Mouse (Mus musculus): Measurements from ENCODE around the gene Coro1a. TPM values are rescaled to one million over a fixed set of nuclear protein-coding genes. Genes with fewer than 3 reads are reported as not detected.
"Not testable (repeated sequence)": the region's sequence is repeated elsewhere in the genome, so short reads cannot be mapped to it uniquely, and the experiment has no call there.

Coro1a gene
- polyA plus RNA-seq, 1 experiment from 2014 or later, result 120 TPM

- Histone ChIP-seq H3K36me3 (peaks cover 46% of the 10 kb centered on the region), H3K4me2 (peak within 1 kb of the TSS; percentile 95), H3K4me1 (peaks cover 50% of the 10 kb centered on the region), H3K27me3 (replicated peaks) (no peaks in the 10 kb centered on the region), H3K27ac (replicated peaks) (peak within 1 kb of the TSS; percentile 97), H3K9me3 (replicated peaks) (no peaks in the 10 kb centered on the region), H3K9ac (replicated peaks) (peak within 1 kb of the TSS; percentile 97), H3K4me3 (replicated peaks) (peak within 1 kb of the TSS; percentile 88)
- peak; percentile 96 for ATAC-seq (ENCODE audit: low FRiP score)
- 0% methylated on average over 40 of the region's 40 CpGs for WGBS
Observed at GRCm38 (mm10) chr7:126695631-126696207, 11.9 kb downstream of the Coro1a start, which contains the start of gene Slx1b. Gene Slx1b, minus strand, starts transcription at chr7:126695784.

- Histone ChIP-seq H3K27ac (replicated peaks) (peak within 1 kb of the TSS; percentile 97), H3K27me3 (replicated peaks) (no peaks in the 10 kb centered on the region), H3K4me1 (peaks cover 45% of the 10 kb centered on the region), H3K9ac (replicated peaks) (peak within 1 kb of the TSS; percentile 97), H3K36me3 (peaks cover 43% of the 10 kb centered on the region), H3K4me3 (replicated peaks) (peak within 1 kb of the TSS; percentile 88), H3K4me2 (peak within 1 kb of the TSS; percentile 95), H3K9me3 (replicated peaks) (no peaks in the 10 kb centered on the region)
- ATAC-seq (ENCODE audit: low FRiP score), result peak; percentile 49
- under 1% methylated on average over 31 of the region's 31 CpGs for WGBS
Observed at GRCm38 (mm10) chr7:126695210-126695611, 12.4 kb downstream of the Coro1a start, which contains the start of gene Bola2. Gene Bola2, plus strand, starts transcription at chr7:126695401.

- peak overlapping the region; percentile 97 for H3K9ac ChIP-seq (replicated peaks)
- peaks cover 42% of the 10 kb centered on the region for H3K4me1 ChIP-seq
- no peak for ATAC-seq (ENCODE audit: low FRiP score)
- no peaks in the 10 kb centered on the region for H3K9me3 ChIP-seq (replicated peaks)
- peak overlapping the region; percentile 97 for H3K27ac ChIP-seq (replicated peaks)
- no peaks in the 10 kb centered on the region for H3K27me3 ChIP-seq (replicated peaks)
- H3K4me2 ChIP-seq, result peak overlapping the region; percentile 95
- peak overlapping the region; percentile 88 for H3K4me3 ChIP-seq (replicated peaks)
- peaks cover 37% of the 10 kb centered on the region for H3K36me3 ChIP-seq
- 14% methylated on average over 10 of the region's 10 CpGs for WGBS
Observed at GRCm38 (mm10) chr7:126694441-126695051, 13.0 kb downstream of the Coro1a start.

GRCm38 (mm10) chr7:126693781-126694180 lies 13.8 kb downstream of the Coro1a start:
- H3K4me2 ChIP-seq, result peak overlapping the region; percentile 95
- H3K4me1 ChIP-seq, result peaks cover 41% of the 10 kb centered on the region
- H3K9ac ChIP-seq (replicated peaks), result no peak overlapping the region
- H3K27me3 ChIP-seq (replicated peaks), result no peaks in the 10 kb centered on the region
- H3K9me3 ChIP-seq (replicated peaks), result no peaks in the 10 kb centered on the region
- peaks cover 29% of the 10 kb centered on the region for H3K36me3 ChIP-seq
- WGBS, result 89% methylated on average over 7 of the region's 7 CpGs
- peak overlapping the region; percentile 88; the same call in 1 of the 2 replicates for H3K4me3 ChIP-seq (replicated peaks)
- H3K27ac ChIP-seq (replicated peaks), result no peak overlapping the region
- no peak for ATAC-seq (ENCODE audit: low FRiP score)

GRCm38 (mm10) chr7:126693256-126693655 lies 14.3 kb downstream of the Coro1a start:
- Histone ChIP-seq H3K4me2 (peak overlapping the region; percentile 95), H3K27me3 (replicated peaks) (no peaks in the 10 kb centered on the region), H3K36me3 (peaks cover 26% of the 10 kb centered on the region), H3K4me3 (replicated peaks) (0 out of 2 replicates have a peak overlapping the region, but pooled peaks have one; percentile 3), H3K4me1 (peaks cover 41% of the 10 kb centered on the region), H3K9ac (replicated peaks) (no peak overlapping the region), H3K9me3 (replicated peaks) (no peaks in the 10 kb centered on the region), H3K27ac (replicated peaks) (no peak overlapping the region)
- 26% methylated on average over 3 of the region's 3 CpGs for WGBS
- no peak for ATAC-seq (ENCODE audit: low FRiP score)

- Histone ChIP-seq H3K4me3 (replicated peaks) (no peak overlapping the region), H3K4me1 (peaks cover 35% of the 10 kb centered on the region), H3K4me2 (no peak overlapping the region), H3K36me3 (peaks cover 22% of the 10 kb centered on the region), H3K9me3 (replicated peaks) (no peaks in the 10 kb centered on the region), H3K27me3 (replicated peaks) (no peaks in the 10 kb centered on the region), H3K9ac (replicated peaks) (no peak overlapping the region), H3K27ac (replicated peaks) (no peak overlapping the region)
- 96% methylated on average over 26 of the region's 26 CpGs for WGBS
- ATAC-seq (ENCODE audit: low FRiP score), result no peak
Observed at GRCm38 (mm10) chr7:126692426-126692825, 15.2 kb downstream of the Coro1a start.

GRCm38 (mm10) chr7:126691676-126692075 lies 15.9 kb downstream of the Coro1a start:
- Histone ChIP-seq H3K36me3 (peaks cover 19% of the 10 kb centered on the region), H3K27ac (replicated peaks) (no peak overlapping the region), H3K9me3 (replicated peaks) (no peaks in the 10 kb centered on the region), H3K4me3 (replicated peaks) (no peak overlapping the region), H3K4me1 (peaks cover 27% of the 10 kb centered on the region), H3K9ac (replicated peaks) (no peak overlapping the region), H3K27me3 (replicated peaks) (no peaks in the 10 kb centered on the region), H3K4me2 (no peak overlapping the region)
- no peak for ATAC-seq (ENCODE audit: low FRiP score)
- 79% methylated on average over 5 of the region's 5 CpGs for WGBS

GRCm38 (mm10) chr7:126690737-126691136 lies 16.9 kb downstream of the Coro1a start:
- no peak overlapping the region for H3K4me3 ChIP-seq (replicated peaks)
- no peak overlapping the region for H3K4me2 ChIP-seq
- ATAC-seq (ENCODE audit: low FRiP score), result no peak
- H3K9me3 ChIP-seq (replicated peaks), result no peaks in the 10 kb centered on the region
- H3K4me1 ChIP-seq, result peaks cover 22% of the 10 kb centered on the region
- no peak overlapping the region for H3K9ac ChIP-seq (replicated peaks)
- no peaks in the 10 kb centered on the region for H3K27me3 ChIP-seq (replicated peaks)
- peaks cover 19% of the 10 kb centered on the region for H3K36me3 ChIP-seq
- WGBS, result 87% methylated on average over 3 of the region's 3 CpGs
- no peak overlapping the region for H3K27ac ChIP-seq (replicated peaks)

- Histone ChIP-seq H3K27ac (replicated peaks) (no peak overlapping the region), H3K4me2 (no peak overlapping the region), H3K9ac (replicated peaks) (no peak overlapping the region), H3K27me3 (replicated peaks) (no peaks in the 10 kb centered on the region), H3K4me1 (peaks cover 15% of the 10 kb centered on the region), H3K4me3 (replicated peaks) (no peak overlapping the region), H3K36me3 (peaks cover 19% of the 10 kb centered on the region), H3K9me3 (replicated peaks) (no peaks in the 10 kb centered on the region)
- no peak for ATAC-seq (ENCODE audit: low FRiP score)
- WGBS, result 92% methylated on average over 3 of the region's 3 CpGs
Observed at GRCm38 (mm10) chr7:126689021-126689420, 18.6 kb downstream of the Coro1a start.

- not testable (repeated sequence) for H3K9ac ChIP-seq (replicated peaks)
Observed at GRCm38 (mm10) chr7:126688156-126688555, 19.4 kb downstream of the Coro1a start.

GRCm38 (mm10) chr7:126681221-126681620 lies 26.4 kb downstream of the Coro1a start:
- ATAC-seq (ENCODE audit: low FRiP score), result no peak

More at GRCm38 (mm10) chr7:126688156-126688555, 19.4 kb downstream of the Coro1a start:
- not testable (repeated sequence) for H3K27me3 ChIP-seq (replicated peaks); H3K9me3 ChIP-seq (replicated peaks); H3K4me3 ChIP-seq (replicated peaks); H3K4me2 ChIP-seq; ATAC-seq (ENCODE audit: low FRiP score); H3K4me1 ChIP-seq; H3K27ac ChIP-seq (replicated peaks)
- peaks cover 19% of the 10 kb centered on the region for H3K36me3 ChIP-seq
- 78% methylated on average over 4 of the region's 4 CpGs for WGBS

GRCm38 (mm10) chr7:126679683-126680082 lies 27.9 kb downstream of the Coro1a start:
- Histone ChIP-seq H3K36me3 (peaks cover 15% of the 10 kb centered on the region; the same call in 1 of the 2 replicates), H3K4me3 (replicated peaks) (no peak overlapping the region), H3K4me2 (no peak overlapping the region), H3K27ac (replicated peaks) (no peak overlapping the region), H3K4me1 (no peaks in the 10 kb centered on the region), H3K9me3 (replicated peaks) (no peaks in the 10 kb centered on the region), H3K9ac (replicated peaks) (no peak overlapping the region), H3K27me3 (replicated peaks) (no peaks in the 10 kb centered on the region)
- 93% methylated on average over 5 of the region's 5 CpGs for WGBS
- ATAC-seq (ENCODE audit: low FRiP score), result no peak

More at GRCm38 (mm10) chr7:126681221-126681620, 26.4 kb downstream of the Coro1a start:
- Histone ChIP-seq H3K9ac (replicated peaks) (no peak overlapping the region), H3K4me2 (no peak overlapping the region), H3K36me3 (peaks cover 6% of the 10 kb centered on the region; the same call in 1 of the 2 replicates), H3K4me1 (no peaks in the 10 kb centered on the region), H3K9me3 (replicated peaks) (no peaks in the 10 kb centered on the region), H3K27me3 (replicated peaks) (no peaks in the 10 kb centered on the region), H3K27ac (replicated peaks) (no peak overlapping the region), H3K4me3 (replicated peaks) (no peak overlapping the region)
- WGBS, result 97% methylated on average over 5 of the region's 5 CpGs

Data from neural tube, embryonic 15.5 days (tissue).